Mouse (Mus musculus): Measurements from ENCODE around the gene Mapt.

Mapt gene

DNA sequence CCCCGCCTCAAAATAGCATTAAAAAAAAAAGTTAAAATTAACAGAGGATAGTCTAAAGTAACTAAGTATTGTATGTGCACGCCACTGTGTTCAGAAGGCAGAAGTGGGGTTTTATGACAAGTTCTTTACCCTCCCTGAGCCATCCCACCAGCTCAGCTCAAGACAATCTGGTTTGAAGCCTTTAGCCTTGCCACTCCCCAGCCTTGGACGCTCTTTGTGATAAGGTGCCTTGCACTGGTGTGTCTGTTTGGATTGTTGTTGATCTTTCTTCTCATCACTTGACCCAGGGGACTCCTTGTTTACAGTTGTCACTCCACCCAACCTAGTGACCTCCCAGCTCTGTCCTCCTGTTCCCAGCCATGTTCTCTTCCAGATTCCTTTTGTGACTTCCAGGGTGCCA lies 86.4 kb downstream of the Mapt start:
- DNase-seq = no peak

GRCm38 (mm10) chr11:104318940-104319781 lies 88.0 kb downstream of the Mapt start:
- no peak for DNase-seq

GRCm38 (mm10) chr11:104320511-104320910 lies 89.3 kb downstream of the Mapt start:
- no peak for DNase-seq

DNA sequence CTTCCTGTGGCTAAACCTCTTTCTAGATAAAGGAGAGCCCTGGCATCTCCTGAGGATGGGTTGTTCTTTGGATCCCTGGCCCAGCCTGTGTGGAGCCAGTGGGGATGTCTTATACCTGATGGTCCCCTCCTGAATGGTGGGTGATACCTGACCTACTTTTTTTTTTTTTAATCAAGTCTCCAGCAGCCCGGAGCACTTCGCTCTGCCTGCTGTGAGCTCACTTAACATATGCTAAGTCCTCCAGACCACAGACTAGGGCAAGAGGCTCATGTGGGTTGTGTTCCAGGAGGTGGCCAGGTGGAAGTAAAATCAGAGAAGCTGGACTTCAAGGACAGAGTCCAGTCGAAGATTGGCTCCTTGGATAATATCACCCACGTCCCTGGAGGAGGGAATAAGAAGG lies 91.0 kb downstream of the Mapt start:
- DNase-seq = no peak

- no peak for DNase-seq
Observed at GRCm38 (mm10) chr11:104327462-104327861, 96.3 kb downstream of the Mapt start.

DNA sequence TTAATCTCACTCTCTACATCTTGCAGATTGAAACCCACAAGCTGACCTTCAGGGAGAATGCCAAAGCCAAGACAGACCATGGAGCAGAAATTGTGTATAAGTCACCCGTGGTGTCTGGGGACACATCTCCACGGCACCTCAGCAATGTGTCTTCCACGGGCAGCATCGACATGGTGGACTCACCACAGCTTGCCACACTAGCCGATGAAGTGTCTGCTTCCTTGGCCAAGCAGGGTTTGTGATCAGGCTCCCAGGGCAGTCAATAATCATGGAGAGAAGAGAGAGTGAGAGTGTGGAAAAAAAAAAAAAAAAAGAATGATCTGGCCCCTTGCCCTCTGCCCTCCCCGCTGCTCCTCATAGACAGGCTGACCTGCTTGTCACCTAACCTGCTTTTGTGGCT lies 96.8 kb downstream of the Mapt start:
- no peak for DNase-seq

DNA sequence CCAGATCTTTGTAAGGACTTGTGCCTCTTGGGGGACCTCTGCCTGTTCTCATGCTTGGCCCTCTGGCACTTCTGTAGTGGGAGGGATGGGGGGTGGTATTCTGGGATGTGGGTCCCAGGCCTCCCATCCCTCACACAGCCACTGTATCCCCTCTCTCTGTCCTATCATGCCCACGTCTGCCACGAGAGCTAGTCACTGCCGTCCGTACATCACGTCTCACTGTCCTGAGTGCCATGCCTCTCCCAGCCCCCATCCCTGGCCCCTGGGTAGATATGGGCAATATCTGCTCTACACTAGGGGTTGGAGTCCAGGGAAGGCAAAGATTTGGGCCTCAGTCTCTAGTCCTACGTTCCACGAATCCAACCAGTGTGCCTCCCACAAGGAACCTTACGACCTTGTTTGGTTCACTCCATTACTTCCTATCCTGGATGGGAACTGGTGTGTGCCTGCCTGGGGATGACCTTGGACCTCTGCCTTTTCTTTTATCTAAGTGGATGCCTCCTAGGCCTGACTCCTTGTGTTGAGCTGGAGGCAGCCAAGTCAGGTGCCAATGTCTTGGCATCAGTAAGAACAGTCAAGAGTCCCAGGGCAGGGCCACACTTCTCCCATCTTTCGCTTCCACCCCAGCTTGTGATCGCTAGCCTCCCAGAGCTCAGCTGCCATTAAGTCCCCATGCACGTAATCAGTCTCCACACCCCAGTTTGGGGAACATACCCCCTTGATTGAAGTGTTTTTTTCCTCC lies 98.2 kb downstream of the Mapt start:
- no peak for DNase-seq

DNA sequence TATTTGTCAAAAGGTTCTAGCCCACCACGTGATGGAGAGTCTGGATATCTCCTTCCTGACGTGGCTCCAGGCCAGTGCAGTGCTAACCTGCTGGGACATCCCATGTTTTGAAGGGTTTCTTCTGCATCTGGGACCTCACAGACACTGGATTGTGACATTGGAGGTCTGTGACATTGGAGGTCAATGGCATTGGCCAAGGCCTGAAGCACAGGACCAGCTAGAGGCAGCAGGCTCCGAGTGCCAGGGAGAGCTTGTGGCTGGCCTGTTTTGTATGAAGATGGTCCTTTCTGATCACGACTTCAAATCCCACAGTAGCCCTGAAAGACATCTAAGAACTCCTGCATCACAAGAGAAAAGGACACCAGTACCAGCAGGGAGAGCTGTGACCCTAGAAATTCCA lies 99.0 kb downstream of the Mapt start:
- no peak for DNase-seq

DNA sequence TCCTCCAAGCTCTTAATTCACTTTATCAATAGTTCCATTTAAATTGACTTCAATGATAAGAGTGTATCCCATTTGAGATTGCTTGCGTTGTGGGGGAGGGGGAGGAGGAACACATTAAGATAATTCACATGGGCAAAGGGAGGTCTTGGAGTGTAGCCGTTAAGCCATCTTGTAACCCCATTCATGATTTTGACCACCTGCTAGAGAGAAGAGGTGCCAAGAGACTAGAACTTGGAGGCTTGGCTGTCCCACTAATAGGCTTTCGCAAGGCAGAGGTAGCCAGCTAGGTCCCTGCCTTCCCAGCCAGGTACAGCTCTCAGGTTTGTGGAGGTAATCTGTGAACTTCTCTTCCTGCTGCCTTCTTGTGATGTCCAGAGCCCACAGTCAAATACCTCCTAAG lies 100.0 kb downstream of the Mapt start:
- no peak for DNase-seq

DNA sequence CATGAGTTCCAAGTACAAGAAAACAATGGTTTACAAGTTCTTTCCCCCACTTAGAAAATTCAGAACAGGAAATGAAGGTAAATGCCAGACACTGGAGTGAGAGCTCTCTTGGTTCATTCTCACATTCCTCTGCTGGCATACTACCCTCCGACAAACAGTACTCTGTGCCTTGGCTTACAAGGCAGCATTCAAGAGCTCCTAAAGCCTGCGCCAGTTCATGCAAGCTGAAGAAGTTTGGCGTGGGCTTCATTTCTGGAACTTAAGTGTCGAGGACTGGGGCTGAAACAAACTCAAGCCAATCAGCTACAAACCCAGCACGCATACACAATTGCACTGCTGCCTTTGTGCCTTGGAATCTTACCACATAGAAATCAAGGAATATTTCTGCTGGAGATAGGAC lies 100.9 kb downstream of the Mapt start:
- no peak for DNase-seq

DNA sequence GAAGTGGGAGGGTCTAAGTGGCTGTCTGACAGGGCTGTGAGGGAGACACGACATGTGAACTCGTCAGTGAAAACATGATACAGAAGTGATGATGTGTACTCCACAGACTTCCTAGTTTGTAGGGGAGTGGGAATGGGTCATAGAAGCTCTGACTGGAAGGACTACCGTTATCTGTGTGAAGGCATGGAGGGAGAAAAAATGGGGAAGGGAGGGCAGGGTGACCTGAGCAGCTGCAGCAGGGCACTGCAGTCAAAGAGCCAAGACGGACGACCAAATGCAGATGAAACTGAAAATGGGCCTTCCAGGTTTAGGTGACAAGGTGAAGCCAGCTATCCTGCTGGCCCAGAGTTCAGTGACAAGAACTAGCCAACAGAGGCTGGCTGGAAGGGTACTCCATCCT lies 102.9 kb downstream of the Mapt start:
- DNase-seq = no peak

DNA sequence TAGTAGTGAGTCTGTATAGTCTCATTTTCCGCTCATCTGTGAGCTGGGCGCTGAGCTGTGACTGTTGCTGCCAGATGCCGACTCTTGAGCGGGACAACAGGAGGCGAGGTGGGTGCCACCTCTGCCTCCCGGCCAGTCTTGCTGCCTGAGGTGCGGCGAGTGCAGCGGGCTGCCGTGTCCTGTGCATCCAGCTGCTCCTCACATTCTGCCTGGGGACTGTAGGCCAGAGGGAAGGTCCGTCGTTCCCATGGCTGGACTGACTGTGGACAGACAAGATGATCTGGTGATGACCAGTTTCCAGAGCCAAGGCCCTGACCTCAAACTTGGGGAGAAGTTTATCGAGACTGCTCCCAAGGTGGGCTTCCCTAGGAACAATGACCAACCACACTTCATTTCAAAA lies 103.8 kb downstream of the Mapt start:
- no peak for DNase-seq

- no peak for DNase-seq
Observed at GRCm38 (mm10) chr11:104346931-104347330, 115.7 kb downstream of the Mapt start.

DNA sequence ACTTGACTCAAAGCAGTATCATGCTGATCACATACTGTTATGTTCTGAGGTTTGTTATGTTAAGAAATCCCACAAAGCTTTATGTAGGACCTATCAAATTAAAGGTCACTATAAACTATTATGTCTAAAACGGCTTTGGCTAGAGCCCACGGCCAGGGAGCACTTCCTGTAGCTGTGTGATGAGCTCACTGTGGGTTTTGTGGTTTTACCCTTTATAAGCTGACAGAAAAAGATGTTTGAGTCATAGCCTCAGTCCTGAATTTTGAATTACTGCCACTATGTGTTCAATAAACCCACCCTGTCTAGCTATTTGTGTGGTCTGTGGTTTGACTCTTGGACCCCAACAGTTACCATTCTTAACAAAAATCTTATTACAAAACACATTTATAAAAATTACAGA lies 130.6 kb downstream of the Mapt start:
- DNase-seq = no peak

GRCm38 (mm10) chr11:104362704-104363103 lies 131.5 kb downstream of the Mapt start:
- no peak for DNase-seq

GRCm38 (mm10) chr11:104363823-104364600 lies 132.8 kb downstream of the Mapt start:
- DNase-seq = no peak

GRCm38 (mm10) chr11:104367486-104368190 lies 136.4 kb downstream of the Mapt start:
- no peak for DNase-seq

- DNase-seq = no peak
Observed at GRCm38 (mm10) chr11:104376291-104376690, 145.1 kb downstream of the Mapt start.

- DNase-seq = no peak
Observed at GRCm38 (mm10) chr11:104379635-104380034, 148.4 kb downstream of the Mapt start.
